In genomic region chr11:65497979-65498378, GRCm38 (mm10) we compare ENCODE assay signal across 28 mouse cellular contexts.
"Had no signal": no experiment of that assay in that cellular context is flagged by ENCODE, and none has a peak within 500 bp of the region (broad histone marks: within the 10 kb centered on the region; RNA-seq: fewer than 3 reads in every experiment).

No protein-coding gene starts in this region.

- H3K27me3 ChIP-seq: liver, embryonic 12.5 days; liver, embryonic 13.5 days; liver, embryonic 15.5 days; lung, embryonic 15.5 days; megakaryocyte, embryonic 14.5 days; midbrain, embryonic 12.5 days; midbrain, embryonic 13.5 days; midbrain, embryonic 15.5 days; neural tube, embryonic 12.5 days had no signal

- DNase-seq: left cerebral cortex, postnatal 4 days; liver; liver, embryonic 13.5 days; liver, postnatal 0 days; lung, adult 18-20 months; lung, adult 2 months; lung, embryonic 14.5 days; lung, postnatal 10 days; lung, postnatal 14 days; lung, postnatal 36 days; lung, postnatal 4 days; midbrain, embryonic 14.5 days had no signal

- H3K36me3 ChIP-seq: limb, embryonic 10.5 days; limb, embryonic 12.5 days; limb, embryonic 13.5 days; limb, embryonic 15.5 days; liver, embryonic 12.5 days; liver, embryonic 13.5 days; liver, embryonic 15.5 days; lung, embryonic 15.5 days; midbrain, embryonic 10.5 days; midbrain, embryonic 12.5 days; midbrain, embryonic 13.5 days; midbrain, embryonic 15.5 days; neural tube, embryonic 12.5 days had no signal

- H3K4me3 ChIP-seq: limb, embryonic 10.5 days; limb, embryonic 12.5 days; limb, embryonic 13.5 days; limb, embryonic 15.5 days; liver, embryonic 12.5 days; liver, embryonic 13.5 days; liver, embryonic 15.5 days; lung, embryonic 15.5 days; megakaryocyte, embryonic 14.5 days; midbrain, embryonic 10.5 days; midbrain, embryonic 12.5 days; midbrain, embryonic 13.5 days; midbrain, embryonic 15.5 days; myocyte; neural tube, embryonic 12.5 days had no signal

- H3K27ac ChIP-seq: limb, embryonic 10.5 days; limb, embryonic 12.5 days; limb, embryonic 13.5 days; limb, embryonic 15.5 days; liver, embryonic 12.5 days; liver, embryonic 13.5 days; liver, embryonic 14.5 days; liver, embryonic 15.5 days; lung, embryonic 15.5 days; macrophage; midbrain, embryonic 10.5 days; midbrain, embryonic 12.5 days; midbrain, embryonic 13.5 days; midbrain, embryonic 15.5 days; neural tube, embryonic 12.5 days had no signal

- H3K9me3 ChIP-seq: limb, embryonic 10.5 days; limb, embryonic 12.5 days; limb, embryonic 13.5 days; limb, embryonic 15.5 days; liver, embryonic 12.5 days; liver, embryonic 13.5 days; liver, embryonic 15.5 days; lung, embryonic 15.5 days; megakaryocyte, embryonic 14.5 days; midbrain, embryonic 10.5 days; midbrain, embryonic 12.5 days; midbrain, embryonic 13.5 days; midbrain, embryonic 15.5 days; neural tube, embryonic 12.5 days had no signal

- H3K9ac ChIP-seq: limb, embryonic 12.5 days; limb, embryonic 13.5 days; limb, embryonic 15.5 days; liver, embryonic 12.5 days; liver, embryonic 13.5 days; liver, embryonic 14.5 days; liver, embryonic 15.5 days; liver, postnatal 0 days; lung, embryonic 14.5 days; lung, embryonic 15.5 days; midbrain, embryonic 12.5 days; midbrain, embryonic 13.5 days; midbrain, embryonic 15.5 days; neural tube, embryonic 12.5 days had no signal

- H3K4me1 ChIP-seq: limb, embryonic 15.5 days; liver, embryonic 12.5 days; liver, embryonic 13.5 days; liver, embryonic 15.5 days; megakaryocyte, embryonic 14.5 days; midbrain, embryonic 13.5 days; midbrain, embryonic 15.5 days; neural tube, embryonic 12.5 days had no signal
